Mouse (Mus musculus): ENCODE results near the gene Kcnj15.

Kcnj15 gene

DNA sequence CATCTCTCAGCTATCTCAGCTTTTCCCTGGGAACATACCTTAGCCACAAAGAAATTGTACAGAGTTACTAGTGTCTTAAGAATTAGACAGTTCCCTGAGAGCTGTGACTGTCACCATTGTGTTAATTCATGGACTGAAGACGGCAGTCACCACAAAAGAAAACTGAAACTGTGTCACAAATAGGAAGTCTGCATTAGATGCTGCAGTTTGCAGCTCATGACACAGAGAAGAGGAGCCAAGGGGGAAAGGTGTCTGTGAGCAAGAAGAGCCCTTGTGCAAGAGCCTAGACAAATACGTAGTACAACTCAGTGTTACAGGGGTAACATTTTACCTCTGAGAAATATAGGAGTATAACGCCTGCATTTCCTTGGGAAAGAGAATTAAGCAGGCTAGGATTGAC, 40.3 kb downstream of the Kcnj15 start:
- no peak for DNase-seq

DNA sequence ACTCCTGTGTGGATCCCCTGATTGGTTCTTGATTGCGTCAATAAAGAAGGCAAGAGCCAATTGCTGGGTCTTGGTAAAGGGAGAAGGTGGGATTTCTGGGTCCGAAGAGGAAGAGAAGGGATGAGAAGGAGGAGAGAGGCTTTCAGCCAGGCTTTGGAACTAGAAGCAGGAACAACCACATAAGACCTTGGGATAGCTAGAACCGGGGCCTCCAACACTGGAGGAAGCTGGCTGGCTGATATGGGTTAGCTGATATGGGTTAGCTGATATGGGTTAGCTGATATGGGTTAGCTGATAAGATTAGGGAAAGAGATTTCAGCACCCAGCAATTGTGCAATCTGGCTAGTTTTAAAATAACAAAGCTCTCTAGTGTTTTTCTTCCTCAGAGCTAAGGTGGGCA, 44.3 kb downstream of the Kcnj15 start:
- DNase-seq: no peak

DNA sequence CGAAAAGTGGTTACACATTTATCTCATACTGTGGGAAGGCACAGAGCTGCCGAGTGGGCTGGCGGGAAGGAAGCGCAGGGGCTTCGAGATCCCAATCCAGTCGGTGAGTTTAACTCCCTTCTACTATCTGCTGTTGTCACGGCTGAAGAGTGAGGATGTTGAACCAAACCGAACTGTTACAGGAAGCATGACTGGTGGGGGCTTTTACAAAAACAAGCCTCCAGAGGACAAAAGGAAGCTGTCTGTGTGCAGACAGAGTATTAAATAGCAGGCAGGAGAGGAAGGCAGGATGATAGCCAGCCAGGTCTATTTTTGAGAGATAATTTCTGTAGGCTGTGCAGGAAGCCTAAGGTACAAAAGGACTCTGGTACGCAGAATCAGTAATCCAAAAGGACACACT, 46.3 kb downstream of the Kcnj15 start:
- peak; percentile 14 for DNase-seq

DNA sequence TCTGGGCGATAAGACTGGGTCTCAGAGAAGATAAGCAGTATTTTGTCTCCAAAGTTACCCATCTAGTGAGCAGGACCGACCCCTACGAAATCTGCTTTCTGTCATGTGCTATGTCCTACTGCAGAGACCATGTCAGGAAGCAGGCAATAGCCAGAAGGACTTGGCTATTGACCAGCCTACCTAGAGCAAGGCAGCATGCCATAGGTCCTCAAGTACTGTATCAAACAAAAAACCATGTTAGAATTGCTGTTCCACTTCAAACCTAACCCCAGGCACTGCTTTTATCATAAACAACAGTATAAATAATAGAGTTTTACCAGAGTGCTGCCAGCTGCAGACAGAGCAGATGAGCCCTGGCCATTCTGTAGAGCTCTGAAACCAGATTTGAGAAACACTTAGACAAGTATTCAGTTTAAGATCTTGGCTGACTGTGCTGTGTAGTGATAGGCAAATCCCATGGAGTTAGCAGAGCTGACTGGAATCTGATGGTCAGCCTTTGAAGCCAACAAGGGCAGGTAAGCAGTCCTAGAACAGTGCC, 50.5 kb downstream of the Kcnj15 start:
- no peak for DNase-seq

DNA sequence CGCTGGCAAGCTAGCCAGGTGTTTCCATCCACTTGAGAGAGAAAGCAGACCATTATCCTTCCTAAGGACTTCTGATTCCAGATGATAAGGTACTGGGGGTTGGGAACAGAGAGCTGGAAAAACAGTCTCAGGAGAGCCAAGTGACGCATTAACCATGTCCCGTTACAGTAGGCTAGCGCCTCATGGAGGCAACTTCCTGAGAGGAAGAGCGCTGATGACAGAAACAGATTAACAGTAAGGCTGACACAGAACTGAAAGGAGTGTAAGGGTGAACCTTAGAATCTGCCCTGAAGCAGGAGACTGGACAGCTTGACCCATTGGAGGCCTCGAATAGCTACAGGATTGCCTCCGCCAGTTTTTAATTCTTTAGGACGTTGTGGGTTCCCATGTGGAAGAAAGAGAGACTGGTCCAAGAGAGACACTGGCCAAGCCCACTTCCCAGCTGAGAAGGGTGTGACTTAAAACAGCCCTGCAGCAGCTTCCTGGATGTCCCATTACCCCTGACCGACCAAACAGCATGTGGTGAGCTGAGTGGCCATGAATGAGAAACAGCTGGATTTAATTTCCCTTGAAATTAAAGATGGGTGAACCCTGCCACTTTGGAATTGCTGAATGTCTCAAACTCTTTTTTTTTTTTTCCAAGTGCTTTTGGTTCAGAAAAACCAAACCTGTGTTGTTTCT, 64.7 kb downstream of the Kcnj15 start:
- no peak for DNase-seq

DNA sequence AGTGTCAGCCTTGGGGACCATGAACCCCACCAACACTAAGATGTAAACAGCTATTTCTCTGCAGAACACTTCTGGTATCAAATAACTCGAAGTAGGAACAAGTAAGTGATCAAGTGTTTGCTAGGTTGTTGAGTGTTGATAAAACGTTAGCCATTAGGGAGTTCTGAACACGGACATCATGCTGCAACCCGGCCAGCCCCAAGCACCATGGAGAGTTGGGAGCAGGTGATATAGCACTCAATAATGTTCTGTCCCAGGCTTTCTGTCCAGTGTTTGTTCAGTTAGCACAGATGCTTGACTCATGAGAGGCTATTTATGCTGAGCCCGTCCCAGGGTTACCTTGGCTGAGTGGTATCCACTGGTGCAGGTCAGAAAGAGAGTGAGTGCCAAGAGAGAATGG, 74.8 kb downstream of the Kcnj15 start:
- DNase-seq: no peak

DNA sequence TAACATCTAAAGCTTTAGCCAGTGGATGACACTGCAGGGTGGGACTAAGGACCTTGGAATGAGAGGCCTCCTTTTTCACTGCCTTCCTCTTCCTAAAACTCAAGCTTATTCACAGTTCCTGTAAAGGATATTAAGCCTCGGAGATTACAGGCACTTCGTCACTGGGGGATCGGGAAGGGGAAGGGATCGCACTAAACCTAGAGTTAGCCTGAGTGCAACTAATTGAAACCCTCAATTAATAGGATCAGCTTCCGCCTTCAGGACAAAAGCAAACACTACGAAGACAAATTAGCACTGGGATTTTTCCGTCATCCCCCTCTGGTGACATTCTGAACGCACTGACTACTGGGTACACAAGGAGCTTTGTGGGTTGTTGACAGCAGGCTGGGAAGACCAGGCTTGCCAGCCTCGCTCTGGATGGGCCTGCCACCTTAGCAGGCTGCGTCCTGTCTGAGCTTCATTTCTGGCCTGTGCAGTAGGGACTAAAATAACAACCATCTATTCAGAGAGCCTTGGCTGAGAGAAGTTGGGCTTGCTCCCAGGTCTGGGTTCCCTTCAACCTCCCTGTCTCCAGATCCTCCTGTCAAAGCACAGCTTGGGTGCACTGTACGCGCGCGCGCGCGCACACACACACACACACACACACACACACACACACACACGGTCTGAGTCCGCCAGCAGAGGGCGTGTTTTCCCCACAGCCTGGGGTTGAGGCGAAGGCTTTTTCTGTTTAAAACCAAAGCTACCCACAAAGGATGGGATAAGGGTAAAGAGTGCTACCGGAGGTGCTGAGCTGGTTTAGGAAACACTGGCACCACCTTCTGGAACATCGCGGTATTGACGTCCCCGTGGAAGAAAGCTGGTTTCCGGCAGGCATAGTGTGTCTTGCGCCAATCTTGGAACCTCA, 83.8 kb downstream of the Kcnj15 start:
- DNase-seq: peak; percentile 89

DNA sequence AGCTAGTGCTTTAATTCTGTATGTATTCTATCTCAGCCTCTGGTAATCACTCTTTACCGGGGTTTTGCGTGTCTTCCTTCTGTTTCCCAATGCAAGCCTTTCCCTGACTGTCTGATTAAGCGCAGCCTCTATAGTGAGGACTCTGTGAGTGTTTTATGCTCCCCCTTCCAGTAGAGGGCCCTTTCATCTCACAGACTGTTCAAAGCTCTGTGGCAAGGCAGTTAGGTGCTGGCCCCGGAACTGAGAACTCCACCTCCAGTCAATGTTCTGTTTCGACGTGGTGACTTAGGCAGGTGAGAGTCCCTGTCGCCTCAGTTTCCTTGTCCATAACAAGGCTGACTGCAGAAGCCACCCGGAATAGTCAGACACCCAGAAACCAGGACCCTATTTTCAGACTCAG, 84.7 kb downstream of the Kcnj15 start:
- no peak for DNase-seq

DNA sequence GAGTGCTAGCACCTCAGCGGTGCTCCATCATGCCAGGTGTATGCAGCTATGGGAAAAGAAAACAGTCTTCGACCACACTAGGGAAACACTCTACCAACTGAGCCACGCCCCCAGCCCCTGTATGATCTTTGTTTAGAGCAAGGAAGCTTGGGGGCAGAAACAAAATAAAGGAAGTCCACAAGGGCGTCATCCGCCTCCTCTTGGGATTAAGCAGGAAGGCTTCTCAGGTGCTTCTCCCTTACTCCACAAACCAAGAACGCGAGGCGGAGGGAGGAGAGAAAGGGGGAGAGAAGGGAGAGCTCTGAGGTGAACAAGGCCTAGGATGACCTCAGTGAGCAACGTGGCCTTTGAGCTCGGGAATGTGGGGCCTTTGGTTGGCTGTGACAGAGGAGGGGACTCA, 87.6 kb downstream of the Kcnj15 start:
- DNase-seq: no peak

DNA sequence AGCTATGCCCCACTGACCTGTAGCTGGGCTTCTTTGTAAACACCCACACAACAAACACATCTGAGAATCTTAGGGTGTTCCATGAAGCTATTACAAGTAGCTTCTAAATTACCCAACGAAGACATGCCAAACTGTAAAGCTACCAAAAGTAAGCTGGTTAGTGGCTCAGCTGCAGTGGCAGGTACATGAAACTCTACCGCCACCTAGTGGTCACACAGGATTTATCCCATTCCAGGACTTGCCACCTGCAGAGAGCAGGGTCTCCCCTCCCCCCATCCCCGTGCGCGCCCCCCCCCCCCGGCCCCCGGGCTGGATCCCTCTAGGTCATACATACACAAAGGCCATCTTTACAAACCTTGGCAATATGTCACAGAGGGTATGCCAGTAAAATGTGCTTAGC, 88.5 kb downstream of the Kcnj15 start:
- DNase-seq: peak; percentile 77

DNA sequence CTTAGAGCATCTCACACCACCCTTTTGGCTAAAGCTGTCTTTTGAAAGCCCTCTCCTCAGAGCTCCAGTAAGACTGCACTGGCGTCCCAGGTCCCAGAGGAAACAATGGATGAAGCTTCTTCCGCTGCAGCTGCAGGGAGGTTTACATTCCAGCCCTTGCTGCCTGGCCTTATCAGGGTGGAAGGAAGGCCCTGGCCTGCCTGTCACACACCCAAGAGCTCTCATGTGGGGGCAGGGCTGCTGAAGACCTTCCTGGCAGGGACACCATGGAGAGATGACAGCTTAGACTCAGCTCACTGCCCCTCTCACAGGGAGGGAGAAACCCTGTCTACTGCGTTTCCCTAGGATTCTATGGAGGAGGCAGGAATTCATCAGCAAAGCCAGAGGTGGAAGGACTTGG, 89.8 kb downstream of the Kcnj15 start:
- no peak for DNase-seq

DNA sequence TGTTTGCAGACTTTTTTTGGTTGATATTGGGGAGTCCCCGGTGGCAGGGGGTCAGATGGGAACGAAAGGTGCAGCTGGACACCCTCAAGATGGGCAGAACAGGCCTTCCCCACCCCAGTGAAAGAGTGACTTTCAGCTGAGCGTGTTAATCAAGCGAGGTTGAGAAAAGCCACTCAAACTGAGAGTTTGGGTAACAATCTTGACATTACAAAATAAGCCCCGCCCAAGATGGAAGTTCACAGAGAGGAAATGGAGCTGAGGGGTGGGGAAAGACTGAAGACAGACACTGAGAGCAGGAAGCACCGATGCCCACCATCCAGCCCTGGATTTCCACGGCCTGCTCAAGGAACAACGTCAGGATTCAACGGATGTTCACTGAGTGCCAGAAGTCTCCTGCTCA, 91.2 kb downstream of the Kcnj15 start:
- DNase-seq: no peak

DNA sequence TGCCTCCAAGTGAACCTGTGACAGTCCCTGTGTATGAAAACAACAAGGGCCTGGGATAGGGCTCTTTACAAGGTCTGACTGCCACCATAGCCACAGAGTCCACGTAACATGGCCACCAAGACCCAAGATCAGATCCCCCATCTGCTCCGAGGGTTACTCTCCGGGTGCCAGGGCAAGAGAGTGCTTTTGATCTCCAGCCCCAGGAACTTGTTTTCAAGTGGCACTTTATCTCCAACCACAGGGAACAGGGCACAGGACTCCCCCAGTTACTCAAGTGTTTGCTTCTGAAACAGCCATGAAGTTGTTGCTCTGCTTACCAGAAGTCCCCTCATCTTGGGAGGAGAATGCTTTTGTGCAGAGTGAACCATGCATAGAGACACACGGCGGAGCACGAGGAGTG, 92.0 kb downstream of the Kcnj15 start:
- no peak for DNase-seq

DNA sequence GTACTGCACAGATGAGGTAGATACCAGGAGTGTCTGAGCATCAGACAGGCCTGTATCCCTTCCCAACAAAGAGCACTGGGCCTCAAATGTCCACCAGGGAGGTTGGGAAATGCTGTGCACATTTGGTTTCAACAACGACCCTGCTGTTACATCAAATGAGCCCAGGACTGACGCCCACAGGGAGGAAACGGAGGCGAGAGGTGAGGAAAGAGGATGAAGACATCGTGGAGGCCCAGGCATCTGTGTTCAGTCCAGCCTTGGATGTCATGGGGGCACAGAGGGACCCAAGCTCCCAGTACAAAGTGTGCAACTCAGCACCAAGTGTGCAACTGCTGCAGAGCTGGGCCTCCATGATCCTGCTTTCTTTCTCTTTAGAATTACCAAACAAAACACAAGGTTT, 92.4 kb downstream of the Kcnj15 start:
- no peak for DNase-seq

All from thymus, postnatal 25 days (tissue).